Mouse (Mus musculus) olfactory bulb, adult 2 months (tissue): ENCODE measurements around the gene Mmp2.

ENCODE experiments used
- CTCF ChIP-seq: fragments of 200-500 bp; IDR thresholded peaks from 2 replicates; pipeline ENCODE4 v1.5.1; 2012; ENCODE audit warnings: low read depth, mild to moderate bottlenecking, low read length, moderate library complexity; ENCODE audit not compliant: insufficient read depth
- POLR2A ChIP-seq: fragments of 200-500 bp; IDR thresholded peaks from 2 replicates; pipeline ENCODE4 v1.6.1; 2012; ENCODE audit warnings: mild to moderate bottlenecking, low read depth, low read length, moderate library complexity; ENCODE audit not compliant: insufficient read depth

DNA sequence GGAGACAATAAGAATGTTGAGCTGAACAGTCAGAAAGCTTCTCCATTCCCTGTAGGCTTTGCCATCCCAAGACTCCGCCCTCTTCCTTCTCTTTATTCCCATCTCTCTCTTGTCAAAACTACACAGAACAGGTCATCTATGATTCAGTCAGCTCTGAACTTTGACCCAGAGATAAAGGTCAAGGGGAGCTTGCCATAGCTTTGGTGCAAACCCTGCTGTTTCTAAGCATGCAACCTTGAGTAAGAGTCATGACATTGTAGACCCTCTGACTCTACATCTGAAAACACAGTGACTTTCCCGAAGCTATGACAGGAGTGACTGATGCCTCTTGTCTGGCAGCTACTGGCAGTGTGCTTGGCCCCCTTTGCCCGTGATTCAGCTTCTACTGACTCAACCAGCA lies 24.5 kb upstream of the Mmp2 start:
- TF ChIP-seq POLR2A = no peak
- no peak for TF ChIP-seq CTCF
